Mouse (Mus musculus): ENCODE data around the gene Cactin.

DNA sequence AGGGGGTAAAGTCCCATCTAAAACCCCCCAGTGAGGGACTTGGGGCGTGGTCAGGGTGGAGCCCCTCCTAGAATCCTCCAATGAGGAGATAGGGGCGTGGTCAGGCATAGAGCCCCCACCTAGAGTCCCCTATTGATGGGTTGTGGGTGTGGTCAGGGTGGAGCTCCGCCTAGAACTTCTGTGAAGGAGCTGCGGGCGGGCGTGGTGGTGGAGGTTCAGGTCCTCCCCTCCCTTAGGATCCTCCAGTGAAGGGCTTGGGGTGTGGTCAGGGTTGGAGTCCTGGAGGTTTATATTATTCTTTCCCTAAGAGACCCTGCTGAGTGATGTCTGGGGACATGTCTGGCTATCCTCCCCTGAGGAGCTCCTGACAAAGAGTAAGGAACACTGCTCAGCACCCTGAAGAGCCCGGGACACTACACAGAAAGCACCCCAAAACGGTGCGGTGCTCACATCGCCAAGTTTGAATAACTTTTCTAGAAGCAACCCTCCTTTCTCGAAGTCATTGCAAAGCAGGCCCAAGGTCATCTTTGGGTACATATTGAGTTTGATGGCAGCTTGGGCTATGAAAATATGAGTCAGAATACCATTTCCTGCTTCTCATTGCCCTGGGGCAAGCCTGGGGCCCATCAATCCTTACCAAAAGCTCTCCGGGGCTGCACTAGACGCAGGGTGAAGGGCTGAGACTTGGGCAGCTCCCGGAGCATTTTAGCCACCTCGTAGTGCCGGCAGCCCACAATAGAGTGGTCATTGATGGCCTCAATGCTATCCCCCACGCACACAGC is 19.8 kb downstream of the Cactin start:
- TF ChIP-seq CTCF (IDR thresholded peaks at IDR 0.05; ENCODE audit: low read depth, low read length) (no peak), POLR2A (IDR thresholded peaks at IDR 0.05; ENCODE audit: borderline replicate concordance, low read depth, low read length) (no peak)

Data from bone marrow macrophage, adult 2 months (primary cell).